Mouse (Mus musculus) lung, adult 2 months (tissue): ENCODE results near the gene Tha1.

Experiments
- CTCF ChIP-seq: fragments of 200-500 bp; IDR thresholded peaks from 2 replicates; pipeline ENCODE4 v1.5.1; 2011; ENCODE audit warnings: mild to moderate bottlenecking, low read length, control low read depth; ENCODE audit not compliant: insufficient read depth
- POLR2A ChIP-seq: fragments of 200-500 bp; IDR thresholded peaks from 2 replicates; pipeline ENCODE4 v1.6.1; 2011; ENCODE audit warnings: low read depth, mild to moderate bottlenecking, control low read depth, low read length, borderline replicate concordance; ENCODE audit errors: extremely low read depth

GRCm38 (mm10) chr11:117882208-117882607, 8.9 kb upstream of the Tha1 start:
- no peak for TF ChIP-seq CTCF
- no peak for TF ChIP-seq POLR2A
